Mouse (Mus musculus) heart, adult 2 months (tissue): ENCODE results near the gene Trak2. TPM values are rescaled to one million over a fixed set of nuclear protein-coding genes. Genes with fewer than 3 reads are reported as not detected.
A peak's percentile ranks its signal among the peaks of the same experiment; 100 is the strongest.

Source experiments
- DNase-seq, 2 experiments: peaks; one replicate each; pipeline ENCODE4 v3.0.0; 2021
- H3K27ac ChIP-seq: fragments of 200-600 bp; 2 replicates; pipeline ENCODE4 v1.8.1; 2022
- H3K27me3 ChIP-seq: fragments of 200-500 bp; 2 replicates; pipeline ENCODE4 v1.6.1; 2012; ENCODE audit warnings: mild to moderate bottlenecking, low read length, inconsistent platforms, mixed read lengths; ENCODE audit not compliant: control insufficient read depth, insufficient read depth
- H3K36me3 ChIP-seq: fragments of 200-500 bp; 2 replicates; pipeline ENCODE4 v1.6.1; 2012; ENCODE audit warnings: low read length, inconsistent platforms; ENCODE audit not compliant: control insufficient read depth, insufficient read depth
- H3K4me1 ChIP-seq: fragments of 200-500 bp; 2 replicates; pipeline ENCODE4 v1.6.1; 2011; ENCODE audit warnings: low read length; ENCODE audit not compliant: control insufficient read depth, insufficient read depth
- H3K4me3 ChIP-seq: fragments of 200-600 bp; 2 replicates; pipeline ENCODE4 v1.8.1; 2022
- H3K79me2 ChIP-seq: fragments of 200-500 bp; replicated peaks from 2 replicates; pipeline ENCODE4 v1.6.1; 2012; ENCODE audit warnings: mild to moderate bottlenecking, inconsistent platforms, low read length, moderate library complexity, mixed read lengths; ENCODE audit not compliant: control insufficient read depth, insufficient read depth
- H3K9ac ChIP-seq: fragments of 200-500 bp; 2 replicates; pipeline ENCODE4 v1.6.1; 2012; ENCODE audit warnings: low read depth, mild to moderate bottlenecking, control low read depth, inconsistent platforms, low read length, mixed read lengths
- CTCF ChIP-seq: fragments of 200-600 bp; IDR thresholded peaks from 2 replicates; pipeline ENCODE4 v1.8.1; 2022; ENCODE audit warnings: antibody characterized with exemption, mild to moderate bottlenecking, moderate library complexity
- EP300 ChIP-seq: fragments of 200-500 bp; IDR thresholded peaks from 2 replicates; pipeline ENCODE4 v1.6.1; 2011; ENCODE audit warnings: low read depth, low read length, control low read depth; ENCODE audit not compliant: insufficient read depth
- POLR2A ChIP-seq: fragments of 200-500 bp; IDR thresholded peaks from 2 replicates; pipeline ENCODE4 v1.6.1; 2011; ENCODE audit warnings: mild to moderate bottlenecking, low read depth, low read length, control low read depth; ENCODE audit not compliant: insufficient read depth
- WGBS: fragments of 180-500 bp; shearing (Covaris S2); methylation state at CpG from one replicate; pipeline ENCODE4 v1.1.7; 2018; 5-methylcytosine and 5-hydroxymethylcytosine counted together
- intact Hi-C: fragments of 180-260 bp; cut with DNase I; formaldehyde crosslinking; loops from one replicate; pipeline ENCODE4 v1.15.1; 2025
- long read RNA-seq: library from polyadenylated mRNA; stranded (forward); transcript quantifications from one replicate; pipeline ENCODE4 v2.0.0, GENCODE M21; 2021
- polyA plus RNA-seq: library from polyadenylated mRNA; depleted of rRNA; stranded (reverse); fragments of >200 nt; gene quantifications from 2 replicates; pipeline ENCODE4 v1.2.3, GENCODE M21; 2012; rRNA removed
- total RNA-seq, 2 experiments: library from RNA; stranded (reverse); gene quantifications; 2 replicates each; pipeline ENCODE4 v1.2.3; 2021

Gene Trak2
- total RNA-seq (100 to 1,000 TPM; 179 to 232 TPM), polyA plus RNA-seq (71.4 and 94.1 TPM in 2 replicates)
- long read RNA-seq, full-length matches to known transcripts = 38 of 98 reads
- long read RNA-seq, partial matches to known transcripts = 11 of 98 reads
- long read RNA-seq, other reads (novel, unspliced or antisense) = 49 of 98 reads

- peaks cover 8% of the 10 kb centered on the region for H3K4me1 ChIP-seq
- H3K9ac ChIP-seq = peak within 1 kb of the TSS; percentile 95
- intact Hi-C loops = loop anchor here (5.0 to 10.0 kb wide), 4 partner anchors 66 to 261 kb away; partner anchors contain the start of genes Als2 and Cflar
- 0 out of 2 replicates have a peak, but pooled peaks have one; percentile 1 for TF ChIP-seq CTCF
- TF ChIP-seq EP300 = no peak
- peak; percentile 86 for TF ChIP-seq POLR2A
- under 1% methylated on average over 69 of the region's 69 CpGs for WGBS
- H3K79me2 ChIP-seq = peaks cover 3% of the 10 kb centered on the region
- peak within 1 kb of the TSS; percentile 92 for H3K27ac ChIP-seq
- peaks cover 16% of the 10 kb centered on the region for H3K36me3 ChIP-seq
- peak within 1 kb of the TSS; percentile 99 for H3K4me3 ChIP-seq
- H3K27me3 ChIP-seq = no peaks in the 10 kb centered on the region
- peak; percentile 97 for DNase-seq
Observed at GRCm38 (mm10) chr1:58973366-58974221, at the start of gene Trak2, which contains the start of gene Stradb. Trak2 (minus strand) TSS chr1:58973430. Stradb (plus strand) TSS chr1:58973522.

- no peaks in the 10 kb centered on the region for H3K79me2 ChIP-seq
- no peaks in the 10 kb centered on the region for H3K27me3 ChIP-seq
- no peaks in the 10 kb centered on the region for H3K36me3 ChIP-seq
- no peak overlapping the region for H3K4me3 ChIP-seq
- H3K27ac ChIP-seq = no peak overlapping the region
- H3K9ac ChIP-seq = no peak overlapping the region
- WGBS = 78% methylated on average over 3 of the region's 3 CpGs
- no peak for TF ChIP-seq POLR2A
- TF ChIP-seq EP300 = no peak
- intact Hi-C loops = no loop called here
- H3K4me1 ChIP-seq = no peaks in the 10 kb centered on the region
- no peak for DNase-seq
Observed at GRCm38 (mm10) chr1:59021556-59021955, 48.3 kb upstream of the Trak2 start.

- H3K4me1 ChIP-seq = no peaks in the 10 kb centered on the region
- H3K79me2 ChIP-seq = no peaks in the 10 kb centered on the region
- DNase-seq = no peak
- no peak overlapping the region for H3K27ac ChIP-seq
- WGBS = 25% methylated on average over 4 of the region's 4 CpGs
- H3K4me3 ChIP-seq = no peak overlapping the region
- no peaks in the 10 kb centered on the region for H3K36me3 ChIP-seq
- TF ChIP-seq CTCF = peak; percentile 54
- TF ChIP-seq EP300 = no peak
- no peak for TF ChIP-seq POLR2A
- no peak overlapping the region for H3K9ac ChIP-seq
- H3K27me3 ChIP-seq = no peaks in the 10 kb centered on the region
- intact Hi-C loops = loop anchor here (5.0 kb wide), 1 partner anchor 228 kb away; the partner anchor contains the start of gene Als2
Observed at GRCm38 (mm10) chr1:59009250-59009649, 36.0 kb upstream of the Trak2 start.

GRCm38 (mm10) chr1:58995313-58995712 is 22.1 kb upstream of the Trak2 start:
- no peak overlapping the region for H3K4me3 ChIP-seq
- TF ChIP-seq CTCF = no peak
- no peak overlapping the region for H3K27ac ChIP-seq
- 83% methylated on average over 5 of the region's 5 CpGs for WGBS
- no peaks in the 10 kb centered on the region for H3K27me3 ChIP-seq
- no peaks in the 10 kb centered on the region for H3K79me2 ChIP-seq
- intact Hi-C loops = no loop called here
- no peak for DNase-seq
- peaks cover 2% of the 10 kb centered on the region for H3K36me3 ChIP-seq
- H3K4me1 ChIP-seq = no peaks in the 10 kb centered on the region; the same call in 1 of the 2 replicates
- no peak overlapping the region for H3K9ac ChIP-seq

GRCm38 (mm10) chr1:58993723-58994122 is 20.5 kb upstream of the Trak2 start:
- intact Hi-C loops = loop anchor here (1.0 kb wide), 2 partner anchors 67 to 223 kb away; no protein-coding TSS in a partner anchor

GRCm38 (mm10) chr1:58993144-58993543 is 19.9 kb upstream of the Trak2 start:
- no peak for DNase-seq
- Histone ChIP-seq H3K36me3 (peaks cover 2% of the 10 kb centered on the region), H3K9ac (no peak overlapping the region), H3K4me1 (no peaks in the 10 kb centered on the region; the same call in 1 of the 2 replicates), H3K4me3 (no peak overlapping the region), H3K79me2 (no peaks in the 10 kb centered on the region), H3K27ac (no peak overlapping the region), H3K27me3 (no peaks in the 10 kb centered on the region)
- intact Hi-C loops = loop anchor here (1.0 kb wide), 1 partner anchor 223 kb away; no protein-coding TSS in a partner anchor
- TF ChIP-seq CTCF (no peak), EP300 (no peak), POLR2A (no peak)
- 89% methylated on average over 7 of the region's 7 CpGs for WGBS

More at GRCm38 (mm10) chr1:58993723-58994122, 20.5 kb upstream of the Trak2 start:
- H3K4me3 ChIP-seq = no peak overlapping the region
- H3K9ac ChIP-seq = no peak overlapping the region
- H3K79me2 ChIP-seq = no peaks in the 10 kb centered on the region
- no peaks in the 10 kb centered on the region; the same call in 1 of the 2 replicates for H3K4me1 ChIP-seq
- 21% methylated on average over 1 of the region's 1 CpGs for WGBS
- peaks cover 2% of the 10 kb centered on the region for H3K36me3 ChIP-seq
- H3K27me3 ChIP-seq = no peaks in the 10 kb centered on the region
- H3K27ac ChIP-seq = no peak overlapping the region
- TF ChIP-seq CTCF = peak; percentile 63
- TF ChIP-seq POLR2A = no peak
- DNase-seq = no peak
